Mouse (Mus musculus) thymus, adult 2 months (tissue): ENCODE measurements around the gene Miga2.

Experiments used
- CTCF ChIP-seq: fragments of 200-500 bp; IDR thresholded peaks from 2 replicates; pipeline ENCODE4 v1.5.1; 2012; ENCODE audit warnings: mild to moderate bottlenecking, control low read depth, low read length, moderate library complexity, borderline replicate concordance; ENCODE audit not compliant: control insufficient read depth, poor library complexity, insufficient read depth; ENCODE audit errors: extremely low read depth
- POLR2A ChIP-seq: fragments of 200-500 bp; IDR thresholded peaks from 2 replicates; pipeline ENCODE4 v1.6.1; 2012; ENCODE audit warnings: mild to moderate bottlenecking, low read length, control low read depth, moderate library complexity; ENCODE audit not compliant: control insufficient read depth, poor library complexity, insufficient read depth; ENCODE audit errors: extremely low read depth

- no peak for TF ChIP-seq CTCF
- no peak for TF ChIP-seq POLR2A
These were observed 55.1 kb downstream of the Miga2 start for GRCm38 (mm10) chr2:30419112-30419511.
